Mouse (Mus musculus) embryonic facial prominence, embryonic 13.5 days (tissue): Measurements from ENCODE around the gene Pla2g2e. TPM values are rescaled to one million over a fixed set of nuclear protein-coding genes. Genes with fewer than 3 reads are reported as not detected.
"Not testable (repeated sequence)": the region's sequence is repeated elsewhere in the genome, so short reads cannot be mapped to it uniquely, and the experiment has no call there.

Experiments used
- ATAC-seq: fragments of 200-750 bp; cut with Nextera tagmentation; 2 replicates; pipeline ENCODE4 v1.8.0; 2017; ENCODE audit warnings: low read depth; ENCODE audit not compliant: insufficient number of reproducible peaks, insufficient read depth, low FRiP score, low TSS enrichment
- H3K27ac ChIP-seq: fragments of 300-500 bp; sonication (generic); 2 replicates; pipeline ENCODE4 v1.5.1; 2015; ENCODE audit warnings: moderate library complexity, mild to moderate bottlenecking, inconsistent platforms
- H3K27me3 ChIP-seq: fragments of 300-500 bp; sonication (generic); 2 replicates; pipeline ENCODE4 v1.6.1; 2015; ENCODE audit warnings: mild to moderate bottlenecking, inconsistent platforms
- H3K36me3 ChIP-seq: fragments of 300-500 bp; sonication (generic); 2 replicates; pipeline ENCODE4 v1.6.1; 2015; ENCODE audit warnings: mild to moderate bottlenecking, inconsistent platforms
- H3K4me1 ChIP-seq: fragments of 300-500 bp; sonication (generic); 2 replicates; pipeline ENCODE4 v1.6.1; 2015; ENCODE audit warnings: inconsistent platforms
- H3K4me2 ChIP-seq: fragments of 300-500 bp; sonication (generic); 2 replicates; pipeline ENCODE4 v1.6.1; 2015; ENCODE audit warnings: moderate library complexity, mild to moderate bottlenecking, inconsistent platforms
- H3K4me3 ChIP-seq: fragments of 300-500 bp; sonication (generic); 2 replicates; pipeline ENCODE4 v1.5.1; 2015; ENCODE audit warnings: mild to moderate bottlenecking, inconsistent platforms
- H3K9ac ChIP-seq: fragments of 300-500 bp; sonication (generic); 2 replicates; pipeline ENCODE4 v1.6.1; 2015; ENCODE audit warnings: mild to moderate bottlenecking, inconsistent platforms
- H3K9me3 ChIP-seq: fragments of 300-500 bp; sonication (generic); 2 replicates; pipeline ENCODE4 v1.6.1; 2016; ENCODE audit warnings: inconsistent platforms
- WGBS: fragments of 180-500 bp; shearing (Covaris S2); methylation state at CpG from one replicate; pipeline ENCODE4 v1.1.7; 2015; ENCODE audit warnings: mixed read lengths; 5-methylcytosine and 5-hydroxymethylcytosine counted together
- polyA plus RNA-seq: library from polyadenylated mRNA; unstranded; fragments of >200 nt; fragmentation: Nextera tagmentation; extraction: Ambion mirVana; gene quantifications from 2 replicates; pipeline ENCODE4 v1.2.1, GENCODE M21; 2015

The Pla2g2e gene
- polyA plus RNA-seq, 1 experiment from 2014 or later = not detected

DNA sequence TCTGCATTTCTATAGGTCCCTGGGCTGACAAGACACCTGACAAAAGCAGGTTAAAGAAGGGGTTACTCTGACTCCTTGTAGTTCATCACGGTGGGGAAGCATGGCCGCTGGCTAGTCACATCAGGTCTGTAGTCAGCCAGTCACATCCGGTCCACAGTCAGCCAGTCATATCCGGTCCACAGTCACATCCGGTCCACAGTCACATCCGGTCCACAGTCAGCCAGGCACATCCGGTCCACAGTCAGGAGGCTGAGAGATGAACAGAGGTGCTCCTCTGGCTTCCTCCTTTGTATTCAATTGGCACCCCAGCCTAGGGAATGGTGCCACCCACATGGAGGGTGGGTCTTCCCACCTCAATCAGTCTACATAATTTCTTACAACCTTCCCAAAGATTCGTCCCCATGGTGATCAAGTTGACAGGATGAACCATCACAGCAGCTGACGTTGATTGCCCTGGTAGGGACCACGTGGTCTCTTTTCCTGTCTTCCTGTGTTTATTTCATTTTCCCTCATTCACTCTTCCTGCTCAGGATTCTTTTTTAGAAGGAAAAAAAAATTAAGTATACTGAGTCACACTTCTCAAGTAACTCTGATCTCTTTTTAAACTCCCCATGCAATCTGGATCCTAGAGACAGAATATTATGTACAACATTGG, 14.3 kb upstream of the Pla2g2e start, which contains the start of gene Pla2g5:
TSS of gene Pla2g5 (minus strand) at position 139 of the 655 bp plus-strand sequence.
- WGBS = 73% methylated on average over 10 of the region's 10 CpGs
- H3K4me2 ChIP-seq = no peak within 1 kb of the TSS

DNA sequence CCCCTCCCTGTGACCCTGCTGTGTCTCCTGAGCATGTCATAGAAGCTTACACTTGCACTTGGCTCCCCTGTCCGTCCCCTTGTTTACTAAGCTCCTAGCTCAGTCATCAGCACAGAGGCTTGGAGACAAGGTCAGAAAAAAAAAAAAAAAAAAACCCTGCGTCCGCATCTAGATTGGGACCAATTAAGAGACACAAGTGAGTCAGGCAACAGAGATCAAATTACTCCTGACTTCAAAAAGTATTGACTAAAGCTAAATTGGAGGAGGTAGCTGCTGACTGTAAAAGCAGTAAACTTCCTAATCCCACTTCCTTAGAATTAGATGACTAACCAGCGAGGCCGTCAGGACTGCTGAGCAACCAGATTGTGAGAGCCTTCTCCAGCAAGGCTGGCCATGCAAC, 12.7 kb upstream of the Pla2g2e start:
- H3K27me3 ChIP-seq = peaks cover 3% of the 10 kb centered on the region; the same call in 1 of the 2 replicates
- no peak overlapping the region for H3K4me3 ChIP-seq
- H3K9ac ChIP-seq = no peak overlapping the region
- H3K4me1 ChIP-seq = no peaks in the 10 kb centered on the region
- no peaks in the 10 kb centered on the region for H3K36me3 ChIP-seq
- H3K27ac ChIP-seq = no peak overlapping the region
- WGBS = 16% methylated on average over 5 of the region's 5 CpGs
- ATAC-seq = no peak
- H3K4me2 ChIP-seq = no peak overlapping the region
- no peaks in the 10 kb centered on the region for H3K9me3 ChIP-seq

More for the DNA sequence above, 14.3 kb upstream of the Pla2g2e start, which contains the start of gene Pla2g5:
- Histone ChIP-seq H3K4me1 (no peaks in the 10 kb centered on the region), H3K9ac (no peak within 1 kb of the TSS), H3K9me3 (no peaks in the 10 kb centered on the region), H3K27ac (no peak within 1 kb of the TSS), H3K4me3 (no peak within 1 kb of the TSS), H3K36me3 (no peaks in the 10 kb centered on the region), H3K27me3 (peaks cover 3% of the 10 kb centered on the region; the same call in 1 of the 2 replicates)
- ATAC-seq = no peak

DNA sequence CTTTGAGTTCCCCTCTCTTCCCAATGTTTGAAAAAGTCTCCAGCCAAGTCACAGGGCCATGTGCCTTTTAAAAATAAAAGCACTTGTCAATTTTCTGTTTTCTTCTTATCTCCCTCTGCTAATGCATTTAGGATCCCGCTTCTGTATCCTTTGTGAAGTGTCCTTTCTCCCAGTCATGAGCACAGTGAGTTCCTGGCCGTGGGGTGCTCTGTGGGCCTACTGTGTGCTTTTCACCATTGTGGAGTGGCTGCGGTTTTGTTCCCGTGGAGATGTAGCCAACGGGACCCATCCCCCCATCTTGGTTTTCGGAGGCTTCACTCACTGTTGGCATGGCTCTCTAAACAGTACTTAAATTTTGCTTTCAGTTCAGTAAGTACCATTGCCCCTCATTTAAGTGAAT, 11.8 kb upstream of the Pla2g2e start:
- Histone ChIP-seq H3K36me3 (no peaks in the 10 kb centered on the region), H3K9ac (no peak overlapping the region), H3K27ac (no peak overlapping the region), H3K4me3 (no peak overlapping the region), H3K9me3 (no peaks in the 10 kb centered on the region; the same call in 1 of the 2 replicates), H3K4me1 (no peaks in the 10 kb centered on the region), H3K4me2 (no peak overlapping the region), H3K27me3 (peaks cover 3% of the 10 kb centered on the region; the same call in 1 of the 2 replicates)
- 68% methylated on average over 6 of the region's 6 CpGs for WGBS
- no peak for ATAC-seq

DNA sequence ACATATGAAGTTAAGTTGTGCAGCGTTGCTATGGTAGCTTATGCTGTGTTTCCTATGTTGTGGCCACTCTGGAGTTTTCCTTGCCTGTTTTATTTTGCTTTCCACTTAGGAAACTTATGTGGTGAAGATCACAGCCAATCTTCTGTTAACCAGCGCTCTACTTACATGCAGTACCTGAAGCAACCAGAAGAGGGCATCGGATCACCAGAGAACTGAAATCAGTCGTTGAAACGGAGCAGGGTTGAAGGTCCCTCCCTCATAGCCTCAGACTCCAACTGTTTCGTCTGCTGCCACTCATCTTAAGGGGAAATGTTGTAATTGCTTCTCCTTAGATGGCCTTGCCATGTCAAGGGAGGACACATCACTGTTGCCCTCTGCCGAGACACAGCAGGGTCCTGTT, 11.3 kb upstream of the Pla2g2e start:
- no peaks in the 10 kb centered on the region for H3K4me1 ChIP-seq
- no peak for ATAC-seq
- 12% methylated on average over 7 of the region's 7 CpGs for WGBS
- H3K4me3 ChIP-seq = no peak overlapping the region
- H3K9ac ChIP-seq = no peak overlapping the region
- H3K36me3 ChIP-seq = no peaks in the 10 kb centered on the region
- H3K27ac ChIP-seq = no peak overlapping the region
- no peaks in the 10 kb centered on the region; the same call in 1 of the 2 replicates for H3K9me3 ChIP-seq
- peaks cover 3% of the 10 kb centered on the region; the same call in 1 of the 2 replicates for H3K27me3 ChIP-seq
- no peak overlapping the region for H3K4me2 ChIP-seq

DNA sequence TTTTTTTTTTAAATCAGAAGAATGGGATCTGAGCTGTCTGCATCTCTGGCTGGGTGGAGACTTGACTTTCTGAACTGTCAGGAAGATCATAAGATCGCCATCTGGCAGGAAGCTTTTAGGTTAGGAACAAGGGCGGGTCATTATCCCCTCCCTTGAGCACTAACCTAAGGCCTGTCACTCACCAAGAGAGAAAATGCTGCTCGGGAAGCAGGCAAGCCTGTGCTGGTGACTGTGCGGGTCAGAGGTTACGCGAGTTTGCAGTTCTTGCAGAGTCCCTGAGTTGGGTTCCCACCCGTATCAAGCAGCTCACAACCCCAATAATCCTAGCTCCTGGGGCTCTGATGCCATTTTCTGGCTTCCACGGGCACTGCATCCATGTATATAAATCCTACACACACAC, 9.1 kb upstream of the Pla2g2e start:
- ATAC-seq = no peak
- H3K36me3 ChIP-seq = no peaks in the 10 kb centered on the region

DNA sequence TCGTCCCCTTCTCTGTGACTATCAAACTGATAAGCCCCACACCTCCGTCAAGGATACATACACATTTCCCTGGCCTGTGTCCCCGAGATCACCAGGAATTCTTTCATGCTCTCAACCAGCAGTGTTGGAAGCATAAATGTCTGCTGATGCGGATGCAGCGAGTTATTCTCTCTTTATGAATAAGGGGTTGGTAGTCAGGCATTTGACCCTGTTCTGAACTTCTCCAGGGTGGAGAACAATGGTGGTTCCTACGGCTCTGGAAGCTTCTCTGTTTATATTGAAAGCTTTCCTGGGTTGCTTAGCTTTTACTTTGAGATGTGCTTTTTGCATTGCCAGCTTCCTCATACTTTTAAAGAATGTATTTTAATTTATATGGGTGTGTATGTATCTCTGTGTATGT, 3.9 kb upstream of the Pla2g2e start, which contains the start of gene Gm13030:
TSS of gene Gm13030 (minus strand) at position 101 of the 400 bp plus-strand sequence.
- Histone ChIP-seq H3K9me3 (peaks cover 2% of the 10 kb centered on the region; the same call in 1 of the 2 replicates), H3K36me3 (no peaks in the 10 kb centered on the region), H3K9ac (no peak within 1 kb of the TSS), H3K4me3 (no peak within 1 kb of the TSS), H3K4me2 (no peak within 1 kb of the TSS), H3K27ac (no peak within 1 kb of the TSS), H3K27me3 (no peaks in the 10 kb centered on the region), H3K4me1 (no peaks in the 10 kb centered on the region)
- no peak for ATAC-seq
- WGBS = 84% methylated on average over 6 of the region's 6 CpGs

More for the DNA sequence above, 9.1 kb upstream of the Pla2g2e start:
- no peak overlapping the region for H3K9ac ChIP-seq
- WGBS = 32% methylated on average over 8 of the region's 8 CpGs
- no peak overlapping the region for H3K4me2 ChIP-seq
- H3K27ac ChIP-seq = no peak overlapping the region
- H3K9me3 ChIP-seq = peaks cover 2% of the 10 kb centered on the region; the same call in 1 of the 2 replicates
- no peak overlapping the region for H3K4me3 ChIP-seq
- no peaks in the 10 kb centered on the region for H3K4me1 ChIP-seq
- H3K27me3 ChIP-seq = peaks cover 3% of the 10 kb centered on the region; the same call in 1 of the 2 replicates

DNA sequence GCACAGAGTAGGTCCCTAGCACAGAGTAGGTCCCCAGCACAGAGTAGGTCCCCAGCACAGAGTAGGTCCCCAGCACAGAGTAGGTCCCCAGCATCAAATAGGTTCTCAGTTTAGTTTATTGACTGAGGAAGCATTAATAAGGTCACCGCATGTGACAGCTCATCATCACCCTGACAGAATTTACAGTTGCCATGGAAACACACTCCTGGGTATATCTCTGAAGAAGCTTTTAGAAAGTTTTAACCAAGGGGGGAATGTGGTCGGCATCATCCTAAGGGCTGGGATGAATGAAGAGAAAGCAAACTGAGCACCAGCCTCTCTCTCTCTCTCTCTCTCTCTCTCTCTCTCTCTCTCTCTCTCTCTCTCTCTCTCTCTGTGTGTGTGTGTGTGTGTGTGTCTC, 2.5 kb upstream of the Pla2g2e start:
- H3K4me3 ChIP-seq, H3K36me3 ChIP-seq, H3K4me2 ChIP-seq, H3K9ac ChIP-seq, H3K27me3 ChIP-seq, ATAC-seq, H3K9me3 ChIP-seq, H3K27ac ChIP-seq, H3K4me1 ChIP-seq: not testable (repeated sequence)
- 81% methylated on average over 2 of the region's 2 CpGs for WGBS

DNA sequence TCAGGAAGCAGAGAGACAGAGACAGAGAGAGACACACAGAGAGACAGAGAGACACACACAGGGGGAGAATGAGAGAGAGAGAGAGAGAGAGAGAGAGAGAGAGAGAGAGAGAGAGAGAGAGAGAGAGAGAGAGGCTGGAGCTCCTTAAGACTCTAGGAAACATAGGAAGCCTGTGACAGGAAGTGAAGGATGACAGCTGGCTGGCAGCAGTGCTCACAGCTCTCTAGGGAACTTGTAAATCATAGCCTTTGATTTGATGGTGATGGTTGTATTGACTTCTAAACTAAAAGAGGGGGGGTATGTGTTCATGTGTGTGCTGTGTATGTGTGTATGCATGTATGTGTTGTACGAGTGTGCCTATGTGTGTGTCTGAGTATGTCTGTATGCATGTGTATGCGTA, 1.8 kb upstream of the Pla2g2e start:
- ATAC-seq = no peak
- Histone ChIP-seq H3K4me2 (no peak overlapping the region), H3K27ac (no peak overlapping the region), H3K9me3 (peaks cover 2% of the 10 kb centered on the region; the same call in 1 of the 2 replicates), H3K36me3 (no peaks in the 10 kb centered on the region), H3K4me1 (no peaks in the 10 kb centered on the region), H3K27me3 (no peaks in the 10 kb centered on the region), H3K9ac (no peak overlapping the region), H3K4me3 (no peak overlapping the region)
- WGBS = 93% methylated on average over 2 of the region's 2 CpGs

DNA sequence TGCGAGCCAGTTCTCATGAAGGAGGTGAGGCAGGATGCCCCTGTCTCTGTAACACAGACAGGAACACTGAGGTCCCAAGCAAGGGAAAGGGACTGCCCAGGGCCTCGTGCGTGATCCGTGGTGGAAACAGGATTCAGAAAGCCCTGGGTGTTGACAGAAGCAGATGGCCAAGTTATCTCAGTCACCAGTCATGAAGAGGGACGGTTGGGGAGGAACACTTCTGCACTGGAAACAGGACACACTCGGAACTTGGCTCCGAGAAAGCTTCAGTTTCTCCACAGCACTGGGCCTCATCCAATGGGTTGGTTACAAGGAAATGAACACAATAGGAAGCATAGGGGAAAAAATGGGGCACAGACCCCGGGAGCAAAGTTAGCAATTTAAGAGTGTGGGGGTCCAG, 1.0 kb downstream of the Pla2g2e start:
- H3K27me3 ChIP-seq = peaks cover 6% of the 10 kb centered on the region; the same call in 1 of the 2 replicates
- WGBS = 63% methylated on average over 8 of the region's 8 CpGs

DNA sequence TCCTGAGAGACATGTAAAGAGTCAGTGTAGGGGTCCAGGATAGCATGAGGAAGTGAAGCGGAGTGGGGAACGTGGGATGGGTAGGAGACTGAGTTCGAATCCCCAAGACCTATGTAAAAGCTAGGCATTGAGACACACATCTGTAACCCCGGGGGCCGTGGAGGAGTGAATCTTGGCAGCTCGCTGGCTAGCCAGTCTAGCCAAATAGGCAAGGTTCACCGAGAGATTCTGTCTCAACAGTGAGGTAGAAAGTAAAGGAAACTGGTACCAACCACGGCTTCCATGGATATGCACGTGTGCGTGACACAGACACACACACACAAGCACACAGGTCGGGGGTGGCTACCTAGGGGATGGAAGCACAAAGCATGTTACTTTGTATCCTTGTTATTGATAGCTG, 2.1 kb downstream of the Pla2g2e start:
- WGBS = 88% methylated on average over 11 of the region's 11 CpGs
- H3K4me2 ChIP-seq = no peak overlapping the region
- no peaks in the 10 kb centered on the region for H3K9me3 ChIP-seq
- H3K9ac ChIP-seq = no peak overlapping the region
- peaks cover 8% of the 10 kb centered on the region; the same call in 1 of the 2 replicates for H3K4me1 ChIP-seq
- ATAC-seq = no peak
- no peak overlapping the region for H3K4me3 ChIP-seq
- H3K27ac ChIP-seq = no peak overlapping the region
- H3K27me3 ChIP-seq = peaks cover 6% of the 10 kb centered on the region; the same call in 1 of the 2 replicates
- H3K36me3 ChIP-seq = no peaks in the 10 kb centered on the region

More for the DNA sequence above, 1.0 kb downstream of the Pla2g2e start:
- no peaks in the 10 kb centered on the region for H3K36me3 ChIP-seq
- H3K4me3 ChIP-seq = no peak overlapping the region
- no peak overlapping the region for H3K9ac ChIP-seq
- ATAC-seq = no peak
- H3K4me1 ChIP-seq = peaks cover 8% of the 10 kb centered on the region; the same call in 1 of the 2 replicates
- no peak overlapping the region for H3K4me2 ChIP-seq
- H3K27ac ChIP-seq = no peak overlapping the region
- no peaks in the 10 kb centered on the region for H3K9me3 ChIP-seq

DNA sequence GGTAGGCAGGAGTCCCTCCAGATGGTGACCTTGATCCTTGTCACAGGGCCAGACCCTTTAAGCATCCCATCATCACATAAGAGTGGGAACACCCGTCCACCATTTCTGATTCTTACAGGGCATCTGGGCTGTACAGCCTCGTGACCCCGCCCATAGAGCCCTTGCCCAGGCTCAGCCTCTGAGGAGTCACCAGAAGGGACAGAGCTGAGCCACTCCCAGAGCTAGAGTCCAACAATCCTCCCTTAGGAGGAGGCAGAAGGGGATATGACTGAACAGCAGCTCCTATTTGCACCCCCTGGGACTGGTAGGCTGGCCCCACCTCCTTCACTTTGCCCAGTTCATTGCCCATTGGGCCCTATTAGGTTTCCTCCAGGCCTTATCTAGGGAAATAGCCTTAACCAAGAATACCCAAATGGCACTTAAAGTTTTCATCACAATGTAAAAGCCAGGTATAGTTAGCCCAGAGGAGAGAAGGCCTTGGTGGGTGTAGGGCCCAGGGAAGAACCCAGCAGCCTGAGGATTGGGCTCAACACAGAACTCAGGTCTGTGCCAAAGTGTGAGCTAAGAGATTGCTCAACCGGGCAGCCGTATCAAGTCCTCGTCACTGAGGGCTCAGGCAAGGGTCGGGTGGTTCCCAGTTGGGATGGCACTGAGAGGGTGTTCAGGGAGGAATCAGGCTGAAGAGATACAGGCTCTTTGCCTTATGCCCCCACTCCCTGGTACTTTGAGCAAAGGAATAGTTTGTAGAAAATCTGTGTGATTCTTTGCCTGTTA, 3.3 kb downstream of the Pla2g2e start:
- 82% methylated on average over 7 of the region's 7 CpGs for WGBS
- no peak for ATAC-seq
- Histone ChIP-seq H3K27me3 (peaks cover 6% of the 10 kb centered on the region; the same call in 1 of the 2 replicates), H3K36me3 (no peaks in the 10 kb centered on the region), H3K4me1 (peaks cover 8% of the 10 kb centered on the region; the same call in 1 of the 2 replicates), H3K4me3 (no peak overlapping the region), H3K27ac (no peak overlapping the region), H3K4me2 (no peak overlapping the region), H3K9ac (no peak overlapping the region), H3K9me3 (no peaks in the 10 kb centered on the region)
